In the genomic region with DNA sequence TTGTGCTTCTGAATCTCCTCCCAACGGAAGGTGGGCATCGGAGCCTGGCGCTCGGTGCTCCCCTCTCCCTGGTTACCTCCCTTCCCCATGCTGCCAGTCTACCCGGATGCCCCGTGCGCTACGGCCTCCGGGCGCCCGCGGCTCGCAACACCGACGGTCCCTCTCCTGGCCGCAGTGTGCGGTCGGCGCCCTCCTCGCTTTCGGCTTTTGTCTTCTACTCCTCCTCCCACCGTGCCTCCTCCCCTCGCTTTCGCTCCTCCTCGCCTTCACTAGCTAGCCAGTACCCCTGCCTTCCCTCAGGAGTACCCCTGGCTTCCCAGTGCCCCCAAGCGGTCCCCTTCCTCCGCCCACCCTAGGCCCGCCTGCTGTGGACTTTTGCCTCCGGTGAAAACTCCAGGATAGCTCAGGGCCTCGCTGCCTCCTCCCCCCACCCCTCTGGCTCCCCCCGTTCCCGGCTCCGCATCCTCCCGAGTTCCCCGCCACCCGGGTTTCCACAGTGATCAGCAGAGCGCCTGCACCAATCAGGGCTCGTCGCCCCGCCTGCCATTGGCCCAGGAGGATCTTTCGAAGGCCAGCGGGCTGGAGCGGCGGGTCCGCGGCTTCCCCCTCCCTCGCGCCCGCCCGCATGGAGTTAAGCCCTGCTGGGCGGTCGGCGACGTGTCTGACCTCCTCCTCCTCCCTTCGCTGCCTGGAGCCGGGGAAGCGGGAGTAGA, we compare ENCODE assay signal across 8 mouse cellular contexts. TPM values are rescaled to one million over a fixed set of nuclear protein-coding genes. Genes with fewer than 3 reads are reported as not detected.
A peak's percentile ranks its signal among the peaks of the same experiment; 100 is the strongest.
DNase-seq lines count a peak whose midpoint lies in the region; ATAC-seq and TF ChIP-seq lines count a peak whose summit lies in the region.

A gene (minus strand): TSS at position 406 of the 713 bp plus-strand sequence.

- H3K27me3 ChIP-seq in hindbrain, embryonic 16.5 days (replicated peaks; ENCODE audit: control insufficient read depth, insufficient read depth, low read length): no peaks in the 10 kb centered on the region

- peak within 1 kb of the TSS; percentile 75 for H3K9ac ChIP-seq in hindbrain, embryonic 16.5 days (ENCODE audit: low read depth, low read length)

- H3K4me2 ChIP-seq in hindbrain, embryonic 16.5 days (ENCODE audit: low read length): peak within 1 kb of the TSS; percentile 77

- intact Hi-C loops in gastrocnemius, adult 2 months (cut with DNase I): loop anchor here (5.0 to 10.0 kb wide), 2 partner anchors 64 to 83 kb away; a partner anchor contains a TSS
- intact Hi-C loops in left cerebral cortex, adult 2 months (cut with DNase I): loop anchor here (1.0 to 2.0 kb wide), 2 partner anchors 31 to 81 kb away; a partner anchor contains a TSS

- H3K36me3 ChIP-seq in hindbrain, embryonic 16.5 days (ENCODE audit: control insufficient read depth, insufficient read depth, low read length): no peaks in the 10 kb centered on the region
- no peaks in the 10 kb centered on the region for H3K36me3 ChIP-seq in macrophage (ENCODE audit: inconsistent target)

- peak within 1 kb of the TSS; percentile 84 for H3K4me3 ChIP-seq in gastrocnemius, adult 2 months
- H3K4me3 ChIP-seq in hindbrain, embryonic 16.5 days (ENCODE audit: low read length): peak within 1 kb of the TSS; percentile 54
- H3K4me3 ChIP-seq in left cerebral cortex, adult 2 months: peak within 1 kb of the TSS; percentile 68
- peak within 1 kb of the TSS; percentile 86 for H3K4me3 ChIP-seq in macrophage (ENCODE audit: inconsistent target)

- peaks cover 38% of the 10 kb centered on the region for H3K4me1 ChIP-seq in hindbrain, embryonic 16.5 days (ENCODE audit: control insufficient read depth, insufficient read depth, low read depth, low read length)

- ATAC-seq in hindbrain, embryonic 16.5 days: peak; percentile 96

- under 1% methylated on average over 56 of the region's 57 CpGs for WGBS in hindbrain, embryonic 16.5 days
- under 1% methylated on average over 43 of the region's 57 CpGs for WGBS in macrophage (ENCODE audit: missing documents)

- H3K79me2 ChIP-seq in macrophage (ENCODE audit: inconsistent target): no peaks in the 10 kb centered on the region

- DNase-seq in WW6 (ENCODE audit: low read depth, low spot score): peak; percentile 74
- peak; percentile 81 to 90 for DNase-seq in cerebellum, postnatal 4 days (ENCODE audit: low spot score in 2 of 2)
- DNase-seq in gastrocnemius, adult 2 months: peak; percentile 91
- DNase-seq in left cerebral cortex, adult 2 months (ENCODE audit: extremely low spot score in 1 of 2, low spot score in 2 of 2): peak; percentile 85 to 91
- peak; percentile 93 for DNase-seq in right cerebral cortex, postnatal 14 days
- peak; percentile 86 for DNase-seq in urinary bladder, postnatal 25 days (ENCODE audit: low spot score)

- H3K27ac ChIP-seq in gastrocnemius, adult 2 months: peak within 1 kb of the TSS; percentile 79
- peak within 1 kb of the TSS; percentile 96 for H3K27ac ChIP-seq in hindbrain, embryonic 16.5 days (ENCODE audit: low read depth, low read length)
- peak within 1 kb of the TSS; percentile 76 for H3K27ac ChIP-seq in left cerebral cortex, adult 2 months
- peak within 1 kb of the TSS; percentile 73 for H3K27ac ChIP-seq in macrophage

- TF ChIP-seq CTCF in gastrocnemius, adult 2 months (IDR thresholded peaks at IDR 0.05): no peak; the same call in 1 of the 2 replicates
- TF ChIP-seq CTCF in left cerebral cortex, adult 2 months (IDR thresholded peaks at IDR 0.05): no peak; the same call in 1 of the 2 replicates

- H3K9me3 ChIP-seq in hindbrain, embryonic 16.5 days (ENCODE audit: control insufficient read depth, low read length): no peaks in the 10 kb centered on the region

RNA-seq across cellular contexts. Expression of the gene that starts here (rescaled TPM):
- 1 to 10 TPM; 1.7 to 4.1 TPM for total RNA-seq in gastrocnemius, adult 2 months (2021)
- polyA plus RNA-seq in hindbrain, embryonic 16.5 days (2015; fragmentation: Nextera tagmentation; extraction: Ambion mirVana): 236 and 253 TPM in 2 replicates
- 100 to 1,000 TPM; 109 to 121 TPM for total RNA-seq in left cerebral cortex, adult 2 months (2021)
- 10 to 100 TPM in 1 of 26 experiments, 1 to 10 TPM in 17, under 1 TPM in 7, not detected in 1; 0.31 to 12.3 (median 1.9) TPM for total RNA-seq in macrophage (2018; cell fraction: chromatin; rRNA removed)
- 10 to 100 TPM in 17 of 26 experiments, 1 to 10 TPM in 9; 3.9 to 31.5 (median 11.2) TPM for total RNA-seq in macrophage (2018; cell fraction: cytosol; rRNA removed)
- 10 to 100 TPM in 10 of 26 experiments, 1 to 10 TPM in 16; 1.9 to 29.5 (median 7.2) TPM for total RNA-seq in macrophage (2018; cell fraction: nucleus; rRNA removed)
- 3.4 to 12.4 TPM (median 9.7 TPM) in 3 replicates for polyA plus RNA-seq in macrophage (2018)

Comparison
In these comparisons a context has a peak if more than half of its experiments do, and no peak if none do; other contexts are left out.
1. Peak in every context shown above with its lines: DNase-seq, ATAC-seq, H3K4me3 ChIP-seq and H3K27ac ChIP-seq.
2. RNA of the gene that starts here (total RNA-seq): 109 to 121 TPM in left cerebral cortex, adult 2 months; 1.7 to 4.1 TPM in gastrocnemius, adult 2 months; every median in the first group is over 10 times any median in the second.
3. RNA of the gene that starts here (polyA plus RNA-seq): 236 to 253 TPM in hindbrain, embryonic 16.5 days; 3.4 to 12.4 TPM in macrophage; every median in the first group is over 10 times any median in the second.